ENCODE assay signal across 8 mouse cellular contexts in the genomic region with DNA sequence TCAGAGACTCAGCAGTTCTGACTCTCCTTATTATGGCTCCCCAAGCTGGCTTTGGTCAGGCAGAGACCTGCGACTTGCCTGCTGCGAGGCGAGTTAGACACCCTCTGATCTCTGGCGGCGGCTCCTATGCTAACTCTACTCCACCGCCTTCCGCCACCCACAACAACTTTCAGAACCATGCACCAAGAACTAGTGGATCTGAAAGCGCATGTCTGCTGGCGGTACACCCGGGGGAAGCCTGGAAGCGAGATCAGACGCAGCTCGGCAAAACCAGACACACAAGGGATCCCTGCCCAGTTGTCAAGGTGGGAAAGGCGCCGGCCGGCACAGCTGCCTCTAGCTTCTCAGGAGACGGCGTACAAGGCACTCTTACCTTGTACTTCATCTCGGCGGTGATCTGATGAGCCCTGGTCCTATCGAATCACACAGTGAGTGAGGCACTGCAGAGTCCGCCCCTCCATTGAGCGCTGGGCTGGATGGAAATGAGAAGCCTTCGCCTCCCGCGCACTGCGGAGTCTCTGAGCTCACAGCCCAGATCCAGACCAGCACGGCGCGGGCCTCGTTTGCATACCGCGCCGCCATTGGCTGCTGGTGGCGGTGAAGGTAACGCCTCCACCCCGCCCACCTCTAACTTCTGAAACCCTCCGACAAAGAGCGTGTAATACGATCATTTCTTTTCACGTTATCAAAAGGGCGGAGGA.
DNase-seq lines count a peak whose midpoint lies in the region; ATAC-seq and TF ChIP-seq lines count a peak whose summit lies in the region.

No protein-coding gene starts in this region.

- peak; percentile 99 for TF ChIP-seq POLR2A in CH12.LX (IDR thresholded peaks at IDR 0.05; ENCODE audit: low read depth, low read length)

- TF ChIP-seq EP300 in CH12.LX (IDR thresholded peaks at IDR 0.05; ENCODE audit: low read length), result no peak

- H3K9ac ChIP-seq in CH12.LX (ENCODE audit: insufficient read depth, low read depth), result peak overlapping the region; percentile 58
- peak overlapping the region; percentile 75 for H3K9ac ChIP-seq in heart, embryonic 15.5 days
- H3K9ac ChIP-seq in liver, embryonic 13.5 days, result peak overlapping the region; percentile 63
- H3K9ac ChIP-seq in stomach, embryonic 14.5 days (replicated peaks; ENCODE audit: low read depth, low read length), result peak overlapping the region; percentile 45

- peaks cover 3 to 29% of the 10 kb centered on the region in 2 experiments for H3K36me3 ChIP-seq in CH12.LX (replicated peaks in 1 of 2; ENCODE audit: control insufficient read depth in 1 of 2, insufficient read depth in 1 of 2, low read length in 1 of 2)
- no peaks in the 10 kb centered on the region for H3K36me3 ChIP-seq in forebrain, embryonic 10.5 days (replicated peaks)
- H3K36me3 ChIP-seq in heart, embryonic 15.5 days, result no peaks in the 10 kb centered on the region
- no peaks in the 10 kb centered on the region for H3K36me3 ChIP-seq in liver, embryonic 13.5 days
- H3K36me3 ChIP-seq in stomach, embryonic 14.5 days (ENCODE audit: control insufficient read depth, insufficient read depth, low read length), result no peaks in the 10 kb centered on the region

- no peak for TF ChIP-seq RAD21 in CH12.LX (IDR thresholded peaks at IDR 0.05; ENCODE audit: low read depth, low read length)

- no peaks in the 10 kb centered on the region for H3K9me3 ChIP-seq in CH12.LX (replicated peaks; ENCODE audit: low read length)
- no peaks in the 10 kb centered on the region for H3K9me3 ChIP-seq in forebrain, embryonic 10.5 days
- H3K9me3 ChIP-seq in heart, embryonic 15.5 days (replicated peaks), result no peaks in the 10 kb centered on the region
- no peaks in the 10 kb centered on the region for H3K9me3 ChIP-seq in liver, embryonic 13.5 days (replicated peaks)
- no peaks in the 10 kb centered on the region for H3K9me3 ChIP-seq in stomach, embryonic 14.5 days (ENCODE audit: control insufficient read depth, low read depth, low read length)

- peak; percentile 98 for ATAC-seq in heart, embryonic 15.5 days (replicated peaks; ENCODE audit: insufficient number of reproducible peaks, insufficient read depth, low FRiP score, low read depth)
- ATAC-seq in liver, embryonic 13.5 days (ENCODE audit: low read depth), result peak; percentile 98
- ATAC-seq in stomach, embryonic 14.5 days (ENCODE audit: insufficient number of reproducible peaks, insufficient read depth, low FRiP score, low read depth), result peak; percentile 99

- in situ Hi-C loops in CH12.LX (cut with MboI; ENCODE audit: low pct_ligation_motif_present, low pct_unique_long_range_greater_than_20kb, low sequenced_read_pairs), result no loop called here

- peak overlapping the region; percentile 71 for H3K27ac ChIP-seq in CH12.LX (ENCODE audit: insufficient read depth, low read depth)
- H3K27ac ChIP-seq in forebrain, embryonic 10.5 days, result peak overlapping the region; percentile 92
- H3K27ac ChIP-seq in heart, embryonic 15.5 days, result peak overlapping the region; percentile 94
- H3K27ac ChIP-seq in liver, embryonic 13.5 days, result no peak overlapping the region
- H3K27ac ChIP-seq in stomach, embryonic 14.5 days (ENCODE audit: low read length), result peak overlapping the region; percentile 93

- H3K4me1 ChIP-seq in CH12.LX (ENCODE audit: control insufficient read depth in 1 of 2, insufficient read depth in 2 of 2), result peaks cover 15 to 59% of the 10 kb centered on the region in 2 experiments
- peaks cover 79% of the 10 kb centered on the region for H3K4me1 ChIP-seq in forebrain, embryonic 10.5 days
- peaks cover 42% of the 10 kb centered on the region for H3K4me1 ChIP-seq in heart, embryonic 15.5 days (replicated peaks)
- H3K4me1 ChIP-seq in liver, embryonic 13.5 days (replicated peaks), result peaks cover 21% of the 10 kb centered on the region
- H3K4me1 ChIP-seq in stomach, embryonic 14.5 days (ENCODE audit: control insufficient read depth, insufficient read depth, low read length), result peaks cover 7% of the 10 kb centered on the region; the same call in 1 of the 2 replicates

- H3K27me3 ChIP-seq in CH12.LX (replicated peaks), result no peaks in the 10 kb centered on the region
- peaks cover 7% of the 10 kb centered on the region for H3K27me3 ChIP-seq in forebrain, embryonic 10.5 days (ENCODE audit: poor library complexity, severe bottlenecking)
- no peaks in the 10 kb centered on the region for H3K27me3 ChIP-seq in heart, embryonic 15.5 days
- peaks cover 30% of the 10 kb centered on the region for H3K27me3 ChIP-seq in liver, embryonic 13.5 days
- no peaks in the 10 kb centered on the region for H3K27me3 ChIP-seq in stomach, embryonic 14.5 days (ENCODE audit: control insufficient read depth, insufficient read depth, low read length)

- under 1% methylated on average over 42 of the region's 42 CpGs for WGBS in forebrain, embryonic 10.5 days
- WGBS in heart, embryonic 15.5 days, result under 1% methylated on average over 42 of the region's 42 CpGs
- under 1% methylated on average over 42 of the region's 42 CpGs for WGBS in liver, embryonic 13.5 days (ENCODE audit: insufficient replicate concordance)
- WGBS in stomach, embryonic 14.5 days, result under 1% methylated on average over 42 of the region's 42 CpGs

- H3K4me2 ChIP-seq in CH12.LX (ENCODE audit: insufficient read depth, low read depth, poor library complexity, severe bottlenecking), result peak overlapping the region; percentile 96
- peak overlapping the region; percentile 78 for H3K4me2 ChIP-seq in heart, embryonic 15.5 days
- H3K4me2 ChIP-seq in liver, embryonic 13.5 days, result peak overlapping the region; percentile 76
- H3K4me2 ChIP-seq in stomach, embryonic 14.5 days (replicated peaks; ENCODE audit: low read depth, low read length), result peak overlapping the region; percentile 52

- dilution Hi-C loops in CH12.LX (cut with MboI; ENCODE audit: extremely low pct_ligation_motif_present, extremely low pct_unique_long_range_greater_than_20kb, low sequenced_read_pairs), result no loop called here

- H3K4me3 ChIP-seq in CH12.LX (replicated peaks in 1 of 3; ENCODE audit: low read depth in 2 of 3, low read length in 2 of 3, poor library complexity in 1 of 3), result peak overlapping the region; percentile 52 to 77 (median 62)
- peak overlapping the region; percentile 73 for H3K4me3 ChIP-seq in forebrain, embryonic 10.5 days
- peak overlapping the region; percentile 69 for H3K4me3 ChIP-seq in heart, embryonic 15.5 days
- H3K4me3 ChIP-seq in liver, embryonic 13.5 days (replicated peaks), result peak overlapping the region; percentile 57
- H3K4me3 ChIP-seq in stomach, embryonic 14.5 days (ENCODE audit: low read depth, low read length), result peak overlapping the region; percentile 59

- no peak for TF ChIP-seq CTCF in CH12.LX (conservative IDR thresholded peaks at IDR 0.05 in 1 of 2, IDR thresholded peaks at IDR 0.05 in 1 of 2; ENCODE audit: low read depth in 2 of 2, low read length in 2 of 2)

- H3K79me2 ChIP-seq in CH12.LX (replicated peaks; ENCODE audit: control insufficient read depth, extremely low read depth, insufficient read depth, poor library complexity, severe bottlenecking), result peaks cover 21% of the 10 kb centered on the region

- peak; percentile 92 for DNase-seq in CH12.LX (ENCODE audit: extremely low read depth)
- peak; percentile 87 for DNase-seq in c-Kit-positive CD71-negative TER-119-negative erythroid progenitor cells, embryonic 14.5 days (ENCODE audit: low read depth)
- peak; percentile 95 for DNase-seq in forebrain, embryonic 10.5 days (ENCODE audit: extremely low spot score, low spot score)
- peak; percentile 97 for DNase-seq in kidney, postnatal 14 days
- DNase-seq in liver, embryonic 13.5 days, result peak; percentile 80
- DNase-seq in natural killer cell, adult 2 months (ENCODE audit: low spot score in 2 of 2), result peak; percentile 80 to 88

TF ChIP-seq in CH12.LX, 34 proteins besides CTCF, POLR2A, EP300 and RAD21:
- TF ChIP-seq MAX (IDR thresholded peaks at IDR 0.05; ENCODE audit: low read length) (peak; percentile 18; the same call in 1 of the 2 replicates), MEF2A (IDR thresholded peaks at IDR 0.05; ENCODE audit: borderline replicate concordance, low read depth, low read length) (0 out of 2 replicates have a peak, but pooled peaks have one; percentile 10), NELFE (IDR thresholded peaks at IDR 0.05; ENCODE audit: low read depth, low read length) (peak; percentile 94), IRF4 (IDR thresholded peaks at IDR 0.05; ENCODE audit: low read depth, low read length) (no peak; the same call in 1 of the 2 replicates), TBP (conservative IDR thresholded peaks at IDR 0.05; ENCODE audit: low read depth, low read length) (peak; percentile 94), UBTF (IDR thresholded peaks at IDR 0.05; ENCODE audit: low read depth, low read length) (peak; percentile 90; the same call in 1 of the 2 replicates), POLR2AphosphoS2 (IDR thresholded peaks at IDR 0.05; ENCODE audit: low read depth, low read length) (peak; percentile 92; the same call in 1 of the 2 replicates), MAFK (IDR thresholded peaks at IDR 0.05; ENCODE audit: insufficient replicate concordance, low read length) (no peak), ZNF384 (IDR thresholded peaks at IDR 0.05; ENCODE audit: low read depth, low read length) (no peak), ZC3H11A (IDR thresholded peaks at IDR 0.05; ENCODE audit: low read depth, low read length) (no peak), NRF1 (IDR thresholded peaks at IDR 0.05; ENCODE audit: low read depth, low read length) (peak; percentile 53), SIN3A (IDR thresholded peaks at IDR 0.05; ENCODE audit: low read length) (peak; percentile 69; the same call in 1 of the 2 replicates), E2F4 (IDR thresholded peaks at IDR 0.05; ENCODE audit: insufficient replicate concordance, low read depth, low read length) (peak; percentile 77; the same call in 1 of the 2 replicates), KAT2A (IDR thresholded peaks at IDR 0.05; ENCODE audit: insufficient replicate concordance, low read length) (no peak), ZMIZ1 (IDR thresholded peaks at IDR 0.05; ENCODE audit: low read depth, low read length) (peak; percentile 96), CHD2 (IDR thresholded peaks at IDR 0.05; ENCODE audit: low read length) (0 out of 2 replicates have a peak, but pooled peaks have one; percentile 23), MXI1 (IDR thresholded peaks at IDR 0.05; ENCODE audit: low read depth, low read length) (peak; percentile 64), TCF12 (IDR thresholded peaks at IDR 0.05; ENCODE audit: low read depth, low read length) (peak; percentile 93)
TF ChIP-seq in CH12.LX: peak in this region for 13.
